ENCODE assay signal across 13 mouse cellular contexts in genomic region chr1:34753581-34753980, GRCm38 (mm10).
"Had no signal": no experiment of that assay in that cellular context is flagged by ENCODE, and none has a peak within 500 bp of the region (broad histone marks: within the 10 kb centered on the region; RNA-seq: fewer than 3 reads in every experiment).

No protein-coding gene starts in this region.

- H3K27ac ChIP-seq: intestine, embryonic 15.5 days; limb, embryonic 13.5 days; liver, embryonic 14.5 days; midbrain, embryonic 10.5 days; neural tube, embryonic 12.5 days had no signal

- ATAC-seq: intestine, embryonic 15.5 days had no signal

- H3K9ac ChIP-seq: intestine, embryonic 15.5 days; limb, embryonic 13.5 days; liver, embryonic 14.5 days; neural tube, embryonic 12.5 days had no signal

- H3K4me3 ChIP-seq: intestine, embryonic 15.5 days; limb, embryonic 13.5 days; midbrain, embryonic 10.5 days; neural tube, embryonic 12.5 days had no signal

- H3K9me3 ChIP-seq: intestine, embryonic 15.5 days; limb, embryonic 13.5 days; midbrain, embryonic 10.5 days; neural tube, embryonic 12.5 days had no signal

- H3K4me2 ChIP-seq: intestine, embryonic 15.5 days; limb, embryonic 13.5 days; neural tube, embryonic 12.5 days had no signal

- H3K36me3 ChIP-seq: intestine, embryonic 15.5 days; limb, embryonic 13.5 days; midbrain, embryonic 10.5 days; neural tube, embryonic 12.5 days had no signal

- DNase-seq: kidney, adult 18-20 months; kidney, postnatal 10 days; kidney, postnatal 4 days; lung, adult 18-20 months; lung, postnatal 36 days; midbrain, embryonic 14.5 days; spleen, adult 18-20 months; thymus, postnatal 4 days had no signal
